Comparison of ENCODE assay signal across 8 mouse cellular contexts in genomic region chr3:54360897-54361296, GRCm38 (mm10). TPM values are rescaled to one million over a fixed set of nuclear protein-coding genes. Genes with fewer than 3 reads are reported as not detected.
DNase-seq lines count a peak whose midpoint lies in the region; ATAC-seq and TF ChIP-seq lines count a peak whose summit lies in the region.

TSS of gene Postn (plus strand) at chr3:54361109.

- H3K9me3 ChIP-seq in heart, embryonic 13.5 days, result no peaks in the 10 kb centered on the region
- no peaks in the 10 kb centered on the region for H3K9me3 ChIP-seq in stomach, embryonic 14.5 days (ENCODE audit: control insufficient read depth, low read depth, low read length)

- peak within 1 kb of the TSS; percentile 40; the same call in 1 of the 2 replicates for H3K27ac ChIP-seq in gastrocnemius, adult 2 months
- H3K27ac ChIP-seq in heart, embryonic 13.5 days (replicated peaks), result peak within 1 kb of the TSS; percentile 63
- no peak within 1 kb of the TSS for H3K27ac ChIP-seq in stomach, embryonic 14.5 days (ENCODE audit: low read length)

- H3K4me2 ChIP-seq in heart, embryonic 13.5 days, result peak within 1 kb of the TSS; percentile 58
- no peak within 1 kb of the TSS; the same call in 1 of the 2 replicates for H3K4me2 ChIP-seq in stomach, embryonic 14.5 days (replicated peaks; ENCODE audit: low read depth, low read length)

- peaks cover 23% of the 10 kb centered on the region for H3K4me1 ChIP-seq in heart, embryonic 13.5 days
- peaks cover 9% of the 10 kb centered on the region; the same call in 1 of the 2 replicates for H3K4me1 ChIP-seq in stomach, embryonic 14.5 days (ENCODE audit: control insufficient read depth, insufficient read depth, low read length)

- intact Hi-C loops in gastrocnemius, adult 2 months (cut with DNase I), result no loop called here

- no peaks in the 10 kb centered on the region for H3K27me3 ChIP-seq in heart, embryonic 13.5 days (replicated peaks)
- no peaks in the 10 kb centered on the region for H3K27me3 ChIP-seq in stomach, embryonic 14.5 days (ENCODE audit: control insufficient read depth, insufficient read depth, low read length)

- peak; percentile 31 for DNase-seq in gastrocnemius, adult 2 months
- DNase-seq in gastrocnemius, adult 18-20 months (ENCODE audit: low spot score), result no peak
- DNase-seq in adrenal gland, adult 8-10 months, result no peak
- DNase-seq in liver, result peak; percentile 22
- DNase-seq in thymus, postnatal 4 days, result no peak
- no peak for DNase-seq in right cerebral cortex, postnatal 10 days (ENCODE audit: low spot score in 2 of 2)

- ATAC-seq in heart, embryonic 13.5 days (ENCODE audit: extremely low read depth, insufficient number of reproducible peaks, low FRiP score, low TSS enrichment), result peak; percentile 58; the same call in 1 of the 2 replicates
- no peak for ATAC-seq in stomach, embryonic 14.5 days (ENCODE audit: insufficient number of reproducible peaks, insufficient read depth, low FRiP score, low read depth)

- H3K4me3 ChIP-seq in gastrocnemius, adult 2 months, result peak within 1 kb of the TSS; percentile 38
- H3K4me3 ChIP-seq in heart, embryonic 13.5 days, result peak within 1 kb of the TSS; percentile 48
- H3K4me3 ChIP-seq in stomach, embryonic 14.5 days (ENCODE audit: low read depth, low read length), result peak within 1 kb of the TSS; percentile 4; the same call in 1 of the 2 replicates

- peaks cover 5% of the 10 kb centered on the region for H3K36me3 ChIP-seq in heart, embryonic 13.5 days
- H3K36me3 ChIP-seq in stomach, embryonic 14.5 days (ENCODE audit: control insufficient read depth, insufficient read depth, low read length), result no peaks in the 10 kb centered on the region

- TF ChIP-seq CTCF in gastrocnemius, adult 2 months (IDR thresholded peaks at IDR 0.05), result no peak

- 26% methylated on average over 6 of the region's 6 CpGs for WGBS in heart, embryonic 13.5 days
- 32% methylated on average over 6 of the region's 6 CpGs for WGBS in stomach, embryonic 14.5 days

- peak within 1 kb of the TSS; percentile 68 for H3K9ac ChIP-seq in heart, embryonic 13.5 days
- H3K9ac ChIP-seq in stomach, embryonic 14.5 days (replicated peaks; ENCODE audit: low read depth, low read length), result no peak within 1 kb of the TSS

RNA-seq across cellular contexts. Expression of gene Postn, which starts in this region (rescaled TPM):
- total RNA-seq in gastrocnemius, adult 2 months (2021), result 10 to 100 TPM in 1 of 2 experiments, 1 to 10 TPM in 1; 3.4 to 10.9 TPM
- 1 to 10 TPM; 3.6 to 4.6 TPM for total RNA-seq in gastrocnemius, adult 18-20 months (2021)
- 10 to 100 TPM; 32.5 to 65.1 (median 45.4) TPM for total RNA-seq in adrenal gland, adult 8-10 months (2022)
- 190 and 200 TPM in 2 replicates for polyA plus RNA-seq in heart, embryonic 13.5 days (2015; fragmentation: Nextera tagmentation; extraction: Ambion mirVana)
- 53.7 and 56.4 TPM in 2 replicates for polyA plus RNA-seq in stomach, embryonic 14.5 days (2014; fragmentation: Nextera tagmentation; extraction: Ambion mirVana)

Comparison
In these comparisons a context has a peak if more than half of its experiments do, and no peak if none do; other contexts are left out.
1. DNase-seq: peak in gastrocnemius, adult 2 months (single experiment) and liver (single experiment); none in gastrocnemius, adult 18-20 months (single experiment), adrenal gland, adult 8-10 months (single experiment), thymus, postnatal 4 days (single experiment) and right cerebral cortex, postnatal 10 days (0 of 2).
2. Peak in every context shown above with its lines, with median percentiles within 50 percentile points of each other: H3K4me3 ChIP-seq.